Comparison of ENCODE assay signal across 8 mouse cellular contexts in genomic region chr7:135680334-135680733, GRCm38 (mm10). TPM values are rescaled to one million over a fixed set of nuclear protein-coding genes. Genes with fewer than 3 reads are reported as not detected.
DNase-seq lines count a peak whose midpoint lies in the region; ATAC-seq and TF ChIP-seq lines count a peak whose summit lies in the region.

No protein-coding gene starts in this region.

- no peaks in the 10 kb centered on the region for H3K4me1 ChIP-seq in embryonic facial prominence, embryonic 14.5 days (ENCODE audit: control insufficient read depth, insufficient read depth, low read length)
- no peaks in the 10 kb centered on the region for H3K4me1 ChIP-seq in small intestine, adult 2 months (ENCODE audit: control insufficient read depth, insufficient read depth, insufficient read length, low read length)
- H3K4me1 ChIP-seq in hindbrain, embryonic 13.5 days (replicated peaks) = no peaks in the 10 kb centered on the region

- TF ChIP-seq CTCF in gastrocnemius, adult 2 months (IDR thresholded peaks at IDR 0.05) = peak; percentile 68
- TF ChIP-seq CTCF in small intestine, adult 2 months (IDR thresholded peaks at IDR 0.05; ENCODE audit: extremely low read depth, insufficient read length, insufficient replicate concordance, low read depth, low read length) = peak; percentile 91; the same call in 1 of the 2 replicates

- H3K27ac ChIP-seq in gastrocnemius, adult 2 months = no peak overlapping the region
- no peak overlapping the region for H3K27ac ChIP-seq in embryonic facial prominence, embryonic 14.5 days (replicated peaks; ENCODE audit: low read depth, low read length)
- H3K27ac ChIP-seq in small intestine, adult 2 months (ENCODE audit: insufficient read depth, low read depth, low read length) = no peak overlapping the region
- H3K27ac ChIP-seq in hindbrain, embryonic 13.5 days = no peak overlapping the region

- H3K4me2 ChIP-seq in embryonic facial prominence, embryonic 14.5 days (ENCODE audit: low read depth, low read length) = no peak overlapping the region
- no peak overlapping the region for H3K4me2 ChIP-seq in hindbrain, embryonic 13.5 days

- no peak overlapping the region for H3K4me3 ChIP-seq in gastrocnemius, adult 2 months
- no peak overlapping the region for H3K4me3 ChIP-seq in embryonic facial prominence, embryonic 14.5 days (ENCODE audit: low read depth, low read length)
- H3K4me3 ChIP-seq in small intestine, adult 2 months (ENCODE audit: low read depth, low read length) = no peak overlapping the region
- H3K4me3 ChIP-seq in hindbrain, embryonic 13.5 days = no peak overlapping the region

- H3K9ac ChIP-seq in embryonic facial prominence, embryonic 14.5 days (ENCODE audit: low read depth, low read length) = no peak overlapping the region
- no peak overlapping the region for H3K9ac ChIP-seq in hindbrain, embryonic 13.5 days

- H3K36me3 ChIP-seq in embryonic facial prominence, embryonic 14.5 days (ENCODE audit: control insufficient read depth, insufficient read depth, low read length) = peaks cover 6% of the 10 kb centered on the region
- peaks cover 9% of the 10 kb centered on the region for H3K36me3 ChIP-seq in small intestine, adult 2 months (ENCODE audit: control insufficient read depth, insufficient read depth, low read length)
- H3K36me3 ChIP-seq in hindbrain, embryonic 13.5 days = no peaks in the 10 kb centered on the region

- intact Hi-C loops in gastrocnemius, adult 2 months (cut with DNase I) = loop anchor here (5.0 kb wide), 1 partner anchor 57 kb away; no protein-coding TSS in a partner anchor

- DNase-seq in gastrocnemius, adult 2 months = peak; percentile 70
- no peak for DNase-seq in gastrocnemius, adult 8-10 months (ENCODE audit: low spot score in 2 of 2)
- DNase-seq in right cerebral cortex, postnatal 4 days = peak; percentile 79
- no peak for DNase-seq in right cerebral cortex, postnatal 25 days
- DNase-seq in embryonic facial prominence, embryonic 14.5 days (ENCODE audit: low spot score) = peak; percentile 61
- DNase-seq in liver = peak; percentile 82

- H3K27me3 ChIP-seq in embryonic facial prominence, embryonic 14.5 days (replicated peaks; ENCODE audit: control insufficient read depth, insufficient read depth, low read length) = no peaks in the 10 kb centered on the region
- no peaks in the 10 kb centered on the region for H3K27me3 ChIP-seq in small intestine, adult 2 months (ENCODE audit: control insufficient read depth, insufficient read depth, low read length)
- H3K27me3 ChIP-seq in hindbrain, embryonic 13.5 days = no peaks in the 10 kb centered on the region

- H3K9me3 ChIP-seq in embryonic facial prominence, embryonic 14.5 days (ENCODE audit: control insufficient read depth, low read length) = no peaks in the 10 kb centered on the region
- no peaks in the 10 kb centered on the region for H3K9me3 ChIP-seq in hindbrain, embryonic 13.5 days

- WGBS in embryonic facial prominence, embryonic 14.5 days = 72% methylated on average over 5 of the region's 5 CpGs
- 68% methylated on average over 5 of the region's 5 CpGs for WGBS in small intestine, adult 2 months
- WGBS in hindbrain, embryonic 13.5 days = 72% methylated on average over 5 of the region's 5 CpGs

- no peak for ATAC-seq in embryonic facial prominence, embryonic 14.5 days (ENCODE audit: low read depth)
- ATAC-seq in hindbrain, embryonic 13.5 days (ENCODE audit: low FRiP score) = no peak

- TF ChIP-seq POLR2A in small intestine, adult 2 months (IDR thresholded peaks at IDR 0.05; ENCODE audit: low read depth, low read length) = no peak

RNA-seq across cellular contexts. Expression of gene Mki67, which starts 35.8 kb away (rescaled TPM):
- under 1 TPM in 1 of 2 experiments, not detected in 1; 0.08 TPM for total RNA-seq in gastrocnemius, adult 2 months (2021)
- under 1 TPM in 3 of 4 experiments, not detected in 1; 0.02 to 0.38 (median 0.10) TPM for total RNA-seq in gastrocnemius, adult 8-10 months (2022)
- 49.5 and 51.4 TPM in 2 replicates for polyA plus RNA-seq in embryonic facial prominence, embryonic 14.5 days (2014; fragmentation: Nextera tagmentation; extraction: Ambion mirVana)
- polyA plus RNA-seq in small intestine, adult 2 months (2012; rRNA removed) = 1.0 and 1.7 TPM in 2 replicates
- polyA plus RNA-seq in hindbrain, embryonic 13.5 days (2015; fragmentation: Nextera tagmentation; extraction: Ambion mirVana) = 8.1 and 10.2 TPM in 2 replicates

Comparison
In these comparisons a context has a peak if more than half of its experiments do, and no peak if none do; other contexts are left out.
1. DNase-seq: peak in gastrocnemius, adult 2 months (single experiment), right cerebral cortex, postnatal 4 days (single experiment), embryonic facial prominence, embryonic 14.5 days (single experiment) and liver (single experiment); none in gastrocnemius, adult 8-10 months (0 of 2) and right cerebral cortex, postnatal 25 days (single experiment).